Mouse (Mus musculus): ENCODE results near the gene Scgn. TPM values are rescaled to one million over a fixed set of nuclear protein-coding genes. Genes with fewer than 3 reads are reported as not detected.

Gene Scgn
- 0.56 and 1.3 TPM in 2 replicates for polyA plus RNA-seq (2012; rRNA removed)

DNA sequence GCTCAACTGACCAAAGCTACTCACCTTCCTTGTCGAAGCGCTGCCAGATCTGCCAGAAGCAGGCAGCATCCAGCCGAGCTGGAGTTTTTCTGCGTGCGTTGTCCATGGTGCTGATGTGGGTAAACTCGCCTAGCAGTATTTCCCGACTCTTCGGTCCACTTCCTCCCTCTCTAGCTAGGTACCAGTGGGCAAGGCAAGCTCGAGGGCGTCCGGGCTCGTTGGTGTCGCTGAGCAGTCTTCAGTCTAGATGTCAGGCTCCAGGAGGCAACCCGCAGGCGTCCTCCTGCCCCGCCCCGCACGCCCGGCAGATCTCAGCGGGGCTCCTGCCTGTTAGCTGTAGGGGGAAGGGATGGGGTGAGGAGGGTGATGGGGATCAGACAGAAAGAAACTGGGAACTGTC, at the start of gene Scgn:
Gene Scgn, minus strand, starts transcription at position 287 of the 400 bp plus-strand sequence.
- Histone ChIP-seq H3K4me1 (ENCODE audit: control insufficient read depth, insufficient read depth, insufficient read length, low read length) (no peaks in the 10 kb centered on the region), H3K36me3 (ENCODE audit: control insufficient read depth, insufficient read depth, low read length) (no peaks in the 10 kb centered on the region), H3K27ac (ENCODE audit: insufficient read depth, low read depth, low read length) (no peak within 1 kb of the TSS), H3K27me3 (ENCODE audit: control insufficient read depth, insufficient read depth, low read length) (0 out of 2 replicates have a peak, but pooled peaks cover 8% of the 10 kb centered on the region), H3K4me3 (ENCODE audit: low read depth, low read length) (no peak within 1 kb of the TSS)
- TF ChIP-seq POLR2A (IDR thresholded peaks at IDR 0.05; ENCODE audit: low read depth, low read length) (no peak), CTCF (IDR thresholded peaks at IDR 0.05; ENCODE audit: extremely low read depth, insufficient read length, insufficient replicate concordance, low read depth, low read length) (no peak)
- WGBS: 2% methylated on average over 20 of the region's 20 CpGs

DNA sequence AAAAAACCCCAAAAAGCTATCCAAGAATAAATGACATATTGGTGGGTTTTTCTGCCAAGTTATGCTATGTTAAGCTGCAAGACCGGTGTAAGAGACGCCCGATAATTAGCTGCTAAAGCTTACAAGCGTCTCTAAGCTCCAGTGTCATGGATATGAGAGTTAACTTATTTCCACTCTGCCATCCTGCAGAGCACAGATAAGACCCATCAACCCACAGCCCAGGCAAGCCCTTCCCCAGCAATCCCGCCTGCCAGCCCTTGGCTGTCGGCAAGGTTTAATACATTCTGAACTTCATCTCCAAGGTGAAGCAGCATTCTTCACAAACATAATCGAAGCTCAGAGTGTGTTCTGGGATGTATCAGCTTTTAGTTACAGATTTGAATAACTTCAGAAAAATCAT, 49.2 kb upstream of the Scgn start:
- no peak for TF ChIP-seq CTCF (IDR thresholded peaks at IDR 0.05; ENCODE audit: extremely low read depth, insufficient read length, insufficient replicate concordance, low read depth, low read length)
- TF ChIP-seq POLR2A (IDR thresholded peaks at IDR 0.05; ENCODE audit: low read depth, low read length): no peak

DNA sequence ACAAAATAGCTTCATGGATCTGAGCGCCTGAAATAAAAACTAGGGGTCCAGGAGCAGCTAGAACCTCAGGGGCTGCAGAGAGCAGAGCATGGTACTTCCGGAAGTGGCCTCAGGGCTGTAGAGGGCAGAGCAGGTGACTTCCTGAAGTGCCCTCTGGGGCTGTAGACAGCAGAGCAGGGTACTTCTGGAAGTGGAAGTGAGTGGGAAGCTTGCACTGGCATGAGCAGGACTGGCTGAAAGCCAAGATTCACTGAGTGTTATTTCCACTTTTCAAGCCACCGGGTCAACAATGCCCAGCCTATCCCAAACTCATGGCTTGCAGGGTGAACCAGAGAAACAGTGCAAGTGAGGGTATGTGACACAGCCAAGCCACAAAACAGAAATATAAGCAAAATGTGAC, 46.5 kb upstream of the Scgn start:
- Histone ChIP-seq H3K4me3 (ENCODE audit: low read depth, low read length) (no peak overlapping the region), H3K27ac (ENCODE audit: insufficient read depth, low read depth, low read length) (no peak overlapping the region), H3K4me1 (ENCODE audit: control insufficient read depth, insufficient read depth, insufficient read length, low read length) (no peaks in the 10 kb centered on the region), H3K36me3 (ENCODE audit: control insufficient read depth, insufficient read depth, low read length) (peaks cover 38% of the 10 kb centered on the region), H3K27me3 (ENCODE audit: control insufficient read depth, insufficient read depth, low read length) (no peaks in the 10 kb centered on the region)
- WGBS: 69% methylated on average over 3 of the region's 3 CpGs
- no peak for TF ChIP-seq CTCF (IDR thresholded peaks at IDR 0.05; ENCODE audit: extremely low read depth, insufficient read length, insufficient replicate concordance, low read depth, low read length)
- TF ChIP-seq POLR2A (IDR thresholded peaks at IDR 0.05; ENCODE audit: low read depth, low read length): no peak

More for the DNA sequence above, 49.2 kb upstream of the Scgn start:
- Histone ChIP-seq H3K27ac (ENCODE audit: insufficient read depth, low read depth, low read length) (no peak overlapping the region), H3K4me1 (ENCODE audit: control insufficient read depth, insufficient read depth, insufficient read length, low read length) (no peaks in the 10 kb centered on the region), H3K4me3 (ENCODE audit: low read depth, low read length) (no peak overlapping the region), H3K36me3 (ENCODE audit: control insufficient read depth, insufficient read depth, low read length) (peaks cover 58% of the 10 kb centered on the region), H3K27me3 (ENCODE audit: control insufficient read depth, insufficient read depth, low read length) (no peaks in the 10 kb centered on the region)
- WGBS: 94% methylated on average over 7 of the region's 7 CpGs

DNA sequence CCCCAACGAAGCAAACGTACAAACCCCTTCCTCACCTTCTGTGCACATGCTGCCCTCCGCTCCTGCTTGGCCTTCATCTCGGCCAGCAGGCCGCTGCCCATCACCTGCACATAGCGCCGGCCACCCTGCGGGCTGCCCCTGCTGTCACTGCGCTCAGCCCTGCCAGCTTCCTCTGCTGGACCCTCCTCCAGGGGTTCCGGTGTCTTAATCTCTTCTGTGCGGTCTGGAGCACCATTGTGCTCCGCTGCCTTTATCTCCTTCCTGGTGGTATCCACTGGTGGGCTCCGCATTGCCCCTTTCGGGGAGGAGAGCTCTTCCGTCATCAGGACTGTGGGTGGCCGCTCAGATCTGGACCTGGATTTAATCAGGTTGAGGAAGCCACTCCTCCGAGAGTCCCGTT, 45.1 kb upstream of the Scgn start:
- H3K27ac ChIP-seq (ENCODE audit: insufficient read depth, low read depth, low read length): no peak overlapping the region
- peaks cover 26% of the 10 kb centered on the region for H3K36me3 ChIP-seq (ENCODE audit: control insufficient read depth, insufficient read depth, low read length)

DNA sequence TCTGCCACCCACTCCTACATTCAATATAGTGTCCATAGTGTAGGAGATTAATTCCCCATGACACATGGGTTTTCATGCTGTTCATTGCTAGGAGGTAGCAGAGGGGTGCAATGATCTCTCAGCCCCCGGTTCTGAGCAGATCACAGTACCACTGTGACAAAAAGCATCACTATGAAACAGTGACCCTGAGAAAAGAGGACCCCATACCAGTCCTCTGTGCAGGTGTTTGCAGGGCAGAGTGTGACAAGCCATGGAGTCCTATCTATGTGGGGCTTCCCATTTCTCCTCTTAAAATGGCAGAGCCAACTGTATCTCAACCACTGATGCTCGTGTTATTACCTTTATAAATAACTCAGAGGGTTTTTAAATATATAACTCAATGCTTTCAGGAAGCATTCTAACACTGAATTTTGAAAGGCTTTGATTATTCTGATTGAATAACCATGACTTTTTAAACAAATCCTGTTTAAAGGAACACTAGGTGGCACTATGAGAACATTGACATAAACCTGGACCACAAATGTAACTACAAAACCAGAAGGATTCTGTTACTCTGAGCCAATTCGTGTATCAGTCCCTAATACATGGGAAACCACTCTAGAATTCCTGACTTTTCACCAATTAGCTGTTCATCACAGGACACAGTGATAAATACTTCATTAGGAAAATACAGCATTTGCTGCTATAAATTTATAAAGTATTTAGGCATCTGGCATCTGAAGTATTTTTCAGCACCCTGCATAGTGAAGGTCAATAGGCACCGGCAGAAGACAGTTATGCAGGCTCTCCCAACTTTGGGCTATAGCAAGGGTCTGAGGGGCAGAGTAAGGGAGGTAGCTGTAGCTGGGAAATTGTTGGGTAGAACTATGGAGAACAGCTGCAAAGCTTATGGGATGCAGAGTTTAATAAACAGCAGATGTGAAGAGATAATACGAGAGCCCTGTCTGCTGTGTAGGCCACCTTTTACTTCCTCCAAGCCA, 36.5 kb upstream of the Scgn start:
- no peaks in the 10 kb centered on the region for H3K27me3 ChIP-seq (ENCODE audit: control insufficient read depth, insufficient read depth, low read length)
- TF ChIP-seq POLR2A (IDR thresholded peaks at IDR 0.05; ENCODE audit: low read depth, low read length) (no peak), CTCF (IDR thresholded peaks at IDR 0.05; ENCODE audit: extremely low read depth, insufficient read length, insufficient replicate concordance, low read depth, low read length) (no peak)
- peaks cover 11% of the 10 kb centered on the region for H3K36me3 ChIP-seq (ENCODE audit: control insufficient read depth, insufficient read depth, low read length)
- 77% methylated on average over 5 of the region's 5 CpGs for WGBS
- no peak overlapping the region for H3K27ac ChIP-seq (ENCODE audit: insufficient read depth, low read depth, low read length)
- H3K4me1 ChIP-seq (ENCODE audit: control insufficient read depth, insufficient read depth, insufficient read length, low read length): no peaks in the 10 kb centered on the region; the same call in 1 of the 2 replicates
- H3K4me3 ChIP-seq (ENCODE audit: low read depth, low read length): no peak overlapping the region

More for the DNA sequence above, 45.1 kb upstream of the Scgn start:
- WGBS: 86% methylated on average over 18 of the region's 18 CpGs
- no peaks in the 10 kb centered on the region for H3K4me1 ChIP-seq (ENCODE audit: control insufficient read depth, insufficient read depth, insufficient read length, low read length)
- peak overlapping the region; percentile 4; the same call in 1 of the 2 replicates for H3K4me3 ChIP-seq (ENCODE audit: low read depth, low read length)
- no peak for TF ChIP-seq POLR2A (IDR thresholded peaks at IDR 0.05; ENCODE audit: low read depth, low read length)
- TF ChIP-seq CTCF (IDR thresholded peaks at IDR 0.05; ENCODE audit: extremely low read depth, insufficient read length, insufficient replicate concordance, low read depth, low read length): no peak
- no peaks in the 10 kb centered on the region for H3K27me3 ChIP-seq (ENCODE audit: control insufficient read depth, insufficient read depth, low read length)

DNA sequence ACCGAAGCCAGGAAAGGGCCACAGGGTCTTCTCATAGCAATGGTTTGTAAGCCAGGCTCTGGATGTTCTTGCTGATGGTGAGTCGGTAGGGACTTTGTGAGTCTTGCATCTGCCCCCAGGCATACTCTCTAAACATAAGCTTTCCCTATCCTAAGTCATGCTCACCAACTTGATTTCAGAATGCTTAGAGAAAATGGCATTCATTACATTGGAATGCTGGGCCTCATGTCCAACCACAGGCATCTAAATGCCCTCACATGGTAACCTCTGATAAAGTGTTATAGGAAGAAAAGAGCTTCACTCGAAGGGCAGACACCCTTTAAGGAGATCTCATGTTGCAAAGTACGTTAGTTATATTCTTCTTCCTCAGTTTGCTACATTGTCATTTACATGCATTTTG, 27.5 kb upstream of the Scgn start:
- 92% methylated on average over 4 of the region's 4 CpGs for whole genome bisulfite sequencing
- TF ChIP-seq CTCF (IDR thresholded peaks at IDR 0.05; ENCODE audit: extremely low read depth, insufficient read length, insufficient replicate concordance, low read depth, low read length) (no peak), POLR2A (IDR thresholded peaks at IDR 0.05; ENCODE audit: low read depth, low read length) (no peak)
- Histone ChIP-seq H3K36me3 (ENCODE audit: control insufficient read depth, insufficient read depth, low read length) (peaks cover 18% of the 10 kb centered on the region), H3K27me3 (ENCODE audit: control insufficient read depth, insufficient read depth, low read length) (no peaks in the 10 kb centered on the region), H3K4me1 (ENCODE audit: control insufficient read depth, insufficient read depth, insufficient read length, low read length) (no peaks in the 10 kb centered on the region; the same call in 1 of the 2 replicates), H3K27ac (ENCODE audit: insufficient read depth, low read depth, low read length) (no peak overlapping the region), H3K4me3 (ENCODE audit: low read depth, low read length) (no peak overlapping the region)

DNA sequence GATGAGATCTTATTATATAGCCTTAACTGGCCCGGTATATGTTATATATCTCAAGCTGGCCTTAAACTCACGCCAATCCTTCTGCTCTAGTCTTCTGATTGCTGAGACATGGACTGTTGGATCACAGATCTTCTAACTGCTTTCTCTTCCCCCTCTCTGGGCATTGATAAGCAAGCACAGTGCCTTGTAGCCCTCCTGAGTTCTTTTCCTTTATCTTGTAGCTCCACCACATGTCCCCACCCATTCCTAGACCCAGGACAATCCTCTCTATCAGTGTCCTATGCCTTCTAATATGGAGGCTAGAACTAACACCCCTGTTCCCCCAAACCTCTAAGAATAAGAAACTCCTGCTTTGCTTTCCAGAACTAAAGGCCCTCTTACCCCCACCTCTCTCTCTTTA, 14.5 kb upstream of the Scgn start:
- Histone ChIP-seq H3K36me3 (ENCODE audit: control insufficient read depth, insufficient read depth, low read length) (peaks cover 3% of the 10 kb centered on the region; the same call in 1 of the 2 replicates), H3K4me3 (ENCODE audit: low read depth, low read length) (no peak overlapping the region), H3K27me3 (ENCODE audit: control insufficient read depth, insufficient read depth, low read length) (no peaks in the 10 kb centered on the region), H3K27ac (ENCODE audit: insufficient read depth, low read depth, low read length) (no peak overlapping the region), H3K4me1 (ENCODE audit: control insufficient read depth, insufficient read depth, insufficient read length, low read length) (no peaks in the 10 kb centered on the region)
- TF ChIP-seq POLR2A (IDR thresholded peaks at IDR 0.05; ENCODE audit: low read depth, low read length) (no peak), CTCF (IDR thresholded peaks at IDR 0.05; ENCODE audit: extremely low read depth, insufficient read length, insufficient replicate concordance, low read depth, low read length) (no peak)
- WGBS: 81% methylated on average over 2 of the region's 2 CpGs

Data from small intestine, adult 2 months (tissue).